Comparison of ENCODE assay signal across 34 mouse cellular contexts in the genomic region with DNA sequence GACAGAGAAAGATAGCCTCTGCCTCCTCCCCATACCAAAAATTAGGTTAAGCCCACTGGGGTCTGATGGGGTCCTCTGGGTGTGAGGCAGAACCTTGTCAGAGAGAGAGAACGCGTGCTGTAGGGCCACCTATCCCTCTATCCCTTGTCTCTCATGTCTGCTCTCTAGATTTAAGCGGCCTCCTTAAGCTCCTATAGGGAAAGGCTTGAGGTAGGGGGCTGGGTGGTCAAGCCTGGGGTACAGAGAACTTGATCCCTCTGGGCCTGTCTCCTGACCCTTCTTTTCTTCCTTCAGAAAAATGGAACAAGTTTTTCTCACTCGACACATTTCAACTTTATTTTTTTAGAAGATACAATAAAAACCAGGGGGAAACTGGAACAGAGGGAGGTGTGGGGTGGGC. TPM values are rescaled to one million over a fixed set of nuclear protein-coding genes. Genes with fewer than 3 reads are reported as not detected.
A peak's percentile ranks its signal among the peaks of the same experiment; 100 is the strongest.
DNase-seq lines count a peak whose midpoint lies in the region; ATAC-seq and TF ChIP-seq lines count a peak whose summit lies in the region.
"Had no signal": no experiment of that assay in that cellular context is flagged by ENCODE, and none has a peak within 500 bp of the region (broad histone marks: within the 10 kb centered on the region; RNA-seq: fewer than 3 reads in every experiment).

No protein-coding gene starts in this region.

- H3K9ac ChIP-seq in forebrain, embryonic 12.5 days, result 0 out of 2 replicates have a peak overlapping the region, but pooled peaks have one; percentile 12
- no peak overlapping the region for H3K9ac ChIP-seq in forebrain, embryonic 11.5 days (ENCODE audit: low read length)
- no peak overlapping the region for H3K9ac ChIP-seq in forebrain, embryonic 15.5 days (replicated peaks)
- no peak overlapping the region for H3K9ac ChIP-seq in hindbrain, postnatal 0 days (replicated peaks; ENCODE audit: low read length)
- H3K9ac ChIP-seq: limb, embryonic 13.5 days; liver, embryonic 12.5 days had no signal

- H3K4me1 ChIP-seq in forebrain, embryonic 12.5 days, result peaks cover 39% of the 10 kb centered on the region
- peaks cover 13% of the 10 kb centered on the region for H3K4me1 ChIP-seq in forebrain, embryonic 11.5 days (replicated peaks; ENCODE audit: control insufficient read depth, insufficient read depth, low read length)
- peaks cover 60% of the 10 kb centered on the region for H3K4me1 ChIP-seq in forebrain, embryonic 15.5 days
- peaks cover 12% of the 10 kb centered on the region for H3K4me1 ChIP-seq in hindbrain, postnatal 0 days (ENCODE audit: insufficient read depth, low read length)

- ATAC-seq in forebrain, embryonic 12.5 days (ENCODE audit: low FRiP score), result no peak
- no peak for ATAC-seq in forebrain, embryonic 11.5 days (replicated peaks; ENCODE audit: low FRiP score)
- ATAC-seq in forebrain, embryonic 15.5 days (replicated peaks), result no peak
- ATAC-seq in hindbrain, postnatal 0 days, result no peak
- ATAC-seq: intestine, embryonic 16.5 days; liver, embryonic 12.5 days; Patski had no signal

- no peak for DNase-seq in forebrain, embryonic 11.5 days (ENCODE audit: low spot score)
- no peak for DNase-seq in left cerebral cortex, adult 2 months (ENCODE audit: extremely low spot score in 1 of 2, low spot score in 2 of 2)
- no peak for DNase-seq in left cerebral cortex, postnatal 36 days (ENCODE audit: low spot score in 2 of 2)
- DNase-seq in hindbrain, postnatal 0 days (ENCODE audit: low spot score), result no peak
- DNase-seq in heart, adult 18-20 months, result no peak
- DNase-seq: adrenal gland, postnatal 36 days; B cell, adult 2 months; embryo, embryonic 11 days; gastrocnemius, postnatal 10 days; kidney, adult 9 months; kidney, postnatal 14 days; layer of hippocampus, postnatal 36 days; lung, adult 18-20 months; lung, postnatal 14 days; right cerebral cortex, postnatal 25 days had no signal

- H3K4me2 ChIP-seq in forebrain, embryonic 12.5 days, result no peak overlapping the region
- no peak overlapping the region for H3K4me2 ChIP-seq in forebrain, embryonic 11.5 days (ENCODE audit: low read depth, low read length, severe bottlenecking)
- H3K4me2 ChIP-seq in forebrain, embryonic 15.5 days (replicated peaks), result no peak overlapping the region
- no peak overlapping the region for H3K4me2 ChIP-seq in hindbrain, postnatal 0 days (ENCODE audit: low read depth, low read length)
- H3K4me2 ChIP-seq: heart, embryonic 11.5 days; limb, embryonic 13.5 days; liver, embryonic 12.5 days; midbrain, embryonic 11.5 days had no signal

- no peak for TF ChIP-seq CTCF in left cerebral cortex, adult 2 months (IDR thresholded peaks at IDR 0.05)
- TF ChIP-seq CTCF in hindbrain, postnatal 0 days (IDR thresholded peaks at IDR 0.05; ENCODE audit: low read depth), result no peak

- no peak overlapping the region for H3K4me3 ChIP-seq in forebrain, embryonic 12.5 days (replicated peaks)
- H3K4me3 ChIP-seq in forebrain, embryonic 11.5 days (ENCODE audit: low read depth, low read length), result no peak overlapping the region
- no peak overlapping the region for H3K4me3 ChIP-seq in left cerebral cortex, adult 2 months
- no peak overlapping the region for H3K4me3 ChIP-seq in forebrain, embryonic 15.5 days
- H3K4me3 ChIP-seq in hindbrain, postnatal 0 days (ENCODE audit: low read length), result no peak overlapping the region
- H3K4me3 ChIP-seq: limb, embryonic 13.5 days; liver, embryonic 12.5 days had no signal

- peaks cover 100% of the 10 kb centered on the region for H3K27me3 ChIP-seq in forebrain, embryonic 12.5 days
- H3K27me3 ChIP-seq in forebrain, embryonic 11.5 days (ENCODE audit: control insufficient read depth, insufficient read depth, low read length), result peaks cover 99% of the 10 kb centered on the region
- peaks cover 63% of the 10 kb centered on the region for H3K27me3 ChIP-seq in forebrain, embryonic 15.5 days
- H3K27me3 ChIP-seq in hindbrain, postnatal 0 days (ENCODE audit: insufficient read depth, low read length), result peaks cover 33% of the 10 kb centered on the region

- WGBS in forebrain, embryonic 12.5 days, result 77% methylated on average over 4 of the region's 4 CpGs
- 86% methylated on average over 4 of the region's 4 CpGs for WGBS in forebrain, embryonic 11.5 days
- WGBS in forebrain, embryonic 15.5 days, result 65% methylated on average over 4 of the region's 4 CpGs
- 67% methylated on average over 4 of the region's 4 CpGs for WGBS in hindbrain, postnatal 0 days

- intact Hi-C loops in left cerebral cortex, adult 2 months (cut with DNase I), result no loop called here
- intact Hi-C loops in left cerebral cortex, postnatal 36 days (cut with DNase I), result loop anchor here (10.0 kb wide), 1 partner anchor 212 kb away; a partner anchor contains a TSS

- no peaks in the 10 kb centered on the region for H3K36me3 ChIP-seq in forebrain, embryonic 12.5 days (replicated peaks)
- H3K36me3 ChIP-seq in forebrain, embryonic 11.5 days (ENCODE audit: control insufficient read depth, insufficient read depth, low read length), result no peaks in the 10 kb centered on the region
- H3K36me3 ChIP-seq in forebrain, embryonic 15.5 days, result no peaks in the 10 kb centered on the region
- no peaks in the 10 kb centered on the region for H3K36me3 ChIP-seq in hindbrain, postnatal 0 days (ENCODE audit: insufficient read depth, low read length)
- H3K36me3 ChIP-seq: G1E; limb, embryonic 13.5 days; liver, embryonic 12.5 days had no signal

- peak overlapping the region; percentile 64; the same call in 1 of the 2 replicates for H3K27ac ChIP-seq in forebrain, embryonic 12.5 days
- no peak overlapping the region for H3K27ac ChIP-seq in forebrain, embryonic 11.5 days (ENCODE audit: low read depth, low read length)
- H3K27ac ChIP-seq in left cerebral cortex, adult 2 months, result peak overlapping the region; percentile 94
- H3K27ac ChIP-seq in forebrain, embryonic 15.5 days (replicated peaks), result peak overlapping the region; percentile 95
- H3K27ac ChIP-seq in hindbrain, postnatal 0 days, result peak overlapping the region; percentile 79
- H3K27ac ChIP-seq: limb, embryonic 13.5 days; liver, embryonic 12.5 days had no signal

- H3K9me3 ChIP-seq in forebrain, embryonic 12.5 days, result no peaks in the 10 kb centered on the region
- no peaks in the 10 kb centered on the region for H3K9me3 ChIP-seq in forebrain, embryonic 11.5 days (ENCODE audit: control insufficient read depth, low read length)
- H3K9me3 ChIP-seq in forebrain, embryonic 15.5 days, result no peaks in the 10 kb centered on the region
- H3K9me3 ChIP-seq in hindbrain, postnatal 0 days (ENCODE audit: low read length), result no peaks in the 10 kb centered on the region
- H3K9me3 ChIP-seq: limb, embryonic 13.5 days; liver, embryonic 12.5 days had no signal

RNA-seq across cellular contexts. Expression of a gene that starts 3.4 kb away (rescaled TPM):
- polyA plus RNA-seq in forebrain, embryonic 12.5 days (2016; fragmentation: Nextera tagmentation; extraction: Ambion mirVana), result 19.9 and 20.5 TPM in 2 replicates
- polyA plus RNA-seq in forebrain, embryonic 11.5 days (2014; fragmentation: Nextera tagmentation; extraction: Ambion mirVana), result 3.8 and 5.8 TPM in 2 replicates
- total RNA-seq in left cerebral cortex, adult 2 months (2021), result 10 to 100 TPM; 70.2 to 76.3 TPM
- 10 to 100 TPM; 65.2 to 77.3 TPM for total RNA-seq in left cerebral cortex, postnatal 36 days (2021)
- polyA plus RNA-seq in forebrain, embryonic 15.5 days (2015; fragmentation: Nextera tagmentation; extraction: Ambion mirVana), result 142 and 148 TPM in 2 replicates
- total RNA-seq in hindbrain, postnatal 0 days (2014; rRNA removed), result 87.0 and 93.2 TPM in 2 replicates
- polyA plus RNA-seq in hindbrain, postnatal 0 days (2015; fragmentation: Nextera tagmentation; extraction: Ambion mirVana), result 30.7 and 34.3 TPM in 2 replicates
- not detected for total RNA-seq in heart, adult 18-20 months (2021)
- total RNA-seq: adrenal gland, adult 18-20 months; adrenal gland, postnatal 36 days; CH12.LX; gastrocnemius, postnatal 10 days; granulocyte monocyte progenitor cell, adult 5-6 weeks; hematopoietic stem cell, adult 5-6 weeks; megakaryocyte progenitor cell, adult 5-6 weeks had no signal
- polyA plus RNA-seq: G1E; heart, postnatal 0 days; limb, embryonic 13.5 days; liver, embryonic 12.5 days; Patski; spleen, adult 2 months; testis, adult 2 months; urinary bladder, adult 2 months had no signal

RNA-seq across cellular contexts. Expression of a gene that starts 15.4 kb away (rescaled TPM):
- polyA plus RNA-seq in forebrain, embryonic 12.5 days (2016; fragmentation: Nextera tagmentation; extraction: Ambion mirVana), result 3.0 and 3.1 TPM in 2 replicates
- 0.29 and 0.41 TPM in 2 replicates for polyA plus RNA-seq in forebrain, embryonic 11.5 days (2014; fragmentation: Nextera tagmentation; extraction: Ambion mirVana)
- 100 to 1,000 TPM; 146 to 208 TPM for total RNA-seq in left cerebral cortex, adult 2 months (2021)
- total RNA-seq in left cerebral cortex, postnatal 36 days (2021), result 100 to 1,000 TPM; 225 to 274 TPM
- polyA plus RNA-seq in forebrain, embryonic 15.5 days (2015; fragmentation: Nextera tagmentation; extraction: Ambion mirVana), result 49.6 and 60.4 TPM in 2 replicates
- total RNA-seq in hindbrain, postnatal 0 days (2014; rRNA removed), result 1.3 and 3.5 TPM in 2 replicates
- polyA plus RNA-seq in hindbrain, postnatal 0 days (2015; fragmentation: Nextera tagmentation; extraction: Ambion mirVana), result 18.0 and 19.1 TPM in 2 replicates
- 1 to 10 TPM; 4.3 to 5.1 TPM for total RNA-seq in heart, adult 18-20 months (2021)
- total RNA-seq: adrenal gland, postnatal 36 days; G1E; granulocyte monocyte progenitor cell, adult 5-6 weeks; megakaryocyte progenitor cell, adult 5-6 weeks had no signal
- polyA plus RNA-seq: G1E had no signal

RNA-seq across cellular contexts. Expression of a gene that starts 25.3 kb away (rescaled TPM):
- 42.0 and 42.5 TPM in 2 replicates for polyA plus RNA-seq in forebrain, embryonic 12.5 days (2016; fragmentation: Nextera tagmentation; extraction: Ambion mirVana)
- 38.1 and 39.9 TPM in 2 replicates for polyA plus RNA-seq in forebrain, embryonic 11.5 days (2014; fragmentation: Nextera tagmentation; extraction: Ambion mirVana)
- total RNA-seq in left cerebral cortex, adult 2 months (2021), result 10 to 100 TPM; 35.7 to 42.4 TPM
- total RNA-seq in left cerebral cortex, postnatal 36 days (2021), result 10 to 100 TPM; 35.9 to 39.3 TPM
- polyA plus RNA-seq in forebrain, embryonic 15.5 days (2015; fragmentation: Nextera tagmentation; extraction: Ambion mirVana), result 53.2 and 56.5 TPM in 2 replicates
- 44.0 and 52.4 TPM in 2 replicates for total RNA-seq in hindbrain, postnatal 0 days (2014; rRNA removed)
- 28.4 and 31.9 TPM in 2 replicates for polyA plus RNA-seq in hindbrain, postnatal 0 days (2015; fragmentation: Nextera tagmentation; extraction: Ambion mirVana)
- total RNA-seq in heart, adult 18-20 months (2021), result 10 to 100 TPM; 15.8 to 20.6 TPM

RNA-seq across cellular contexts. Expression of a gene that starts 50.8 kb away (rescaled TPM):
- polyA plus RNA-seq in forebrain, embryonic 12.5 days (2016; fragmentation: Nextera tagmentation; extraction: Ambion mirVana), result 0.20 and 0.36 TPM in 2 replicates
- polyA plus RNA-seq in forebrain, embryonic 11.5 days (2014; fragmentation: Nextera tagmentation; extraction: Ambion mirVana), result not detected in 2 replicates
- 1 to 10 TPM; 8.7 to 10.0 TPM for total RNA-seq in left cerebral cortex, adult 2 months (2021)
- 10 to 100 TPM; 11.8 to 14.4 TPM for total RNA-seq in left cerebral cortex, postnatal 36 days (2021)
- polyA plus RNA-seq in forebrain, embryonic 15.5 days (2015; fragmentation: Nextera tagmentation; extraction: Ambion mirVana), result 0.18 and 0.20 TPM in 2 replicates
- total RNA-seq in hindbrain, postnatal 0 days (2014; rRNA removed), result 0.26 and 4.4 TPM in 2 replicates
- not detected in 2 replicates for polyA plus RNA-seq in hindbrain, postnatal 0 days (2015; fragmentation: Nextera tagmentation; extraction: Ambion mirVana)
- 1,000 to 10,000 TPM; 1,636 to 2,096 TPM for total RNA-seq in heart, adult 18-20 months (2021)
- total RNA-seq: CH12.LX; G1E; granulocyte monocyte progenitor cell, adult 5-6 weeks; hematopoietic stem cell, adult 5-6 weeks; megakaryocyte progenitor cell, adult 5-6 weeks; midbrain, postnatal 0 days had no signal
- polyA plus RNA-seq: G1E; liver, embryonic 12.5 days; midbrain, embryonic 11.5 days; midbrain, postnatal 0 days; Patski; testis, adult 2 months had no signal

RNA-seq across cellular contexts. Expression of a gene that starts 53.4 kb away (rescaled TPM):
- 0.17 TPM in 1 of 2 replicates, not detected in the other for polyA plus RNA-seq in forebrain, embryonic 12.5 days (2016; fragmentation: Nextera tagmentation; extraction: Ambion mirVana)
- not detected in 2 replicates for polyA plus RNA-seq in forebrain, embryonic 11.5 days (2014; fragmentation: Nextera tagmentation; extraction: Ambion mirVana)
- under 1 TPM in 1 of 2 experiments, not detected in 1; 0.51 TPM for total RNA-seq in left cerebral cortex, adult 2 months (2021)
- under 1 TPM; 0.34 to 0.47 TPM for total RNA-seq in left cerebral cortex, postnatal 36 days (2021)
- polyA plus RNA-seq in forebrain, embryonic 15.5 days (2015; fragmentation: Nextera tagmentation; extraction: Ambion mirVana), result 0.42 and 0.70 TPM in 2 replicates
- total RNA-seq in hindbrain, postnatal 0 days (2014; rRNA removed), result 1.2 and 5.4 TPM in 2 replicates
- 5.4 and 5.5 TPM in 2 replicates for polyA plus RNA-seq in hindbrain, postnatal 0 days (2015; fragmentation: Nextera tagmentation; extraction: Ambion mirVana)
- total RNA-seq in heart, adult 18-20 months (2021), result under 1 TPM; 0.84 to 0.90 TPM
- total RNA-seq: CH12.LX; G1E; granulocyte monocyte progenitor cell, adult 5-6 weeks; hematopoietic stem cell, adult 5-6 weeks; layer of hippocampus, postnatal 36 days; megakaryocyte progenitor cell, adult 5-6 weeks had no signal
- polyA plus RNA-seq: G1E; heart, postnatal 0 days; liver, embryonic 12.5 days; midbrain, embryonic 11.5 days; Patski; spleen, adult 2 months; urinary bladder, adult 2 months had no signal

Comparison
In these comparisons a context has a peak if more than half of its experiments do, and no peak if none do; other contexts are left out.
1. RNA of a gene that starts 3.4 kb away (total RNA-seq): 87.0 to 93.2 TPM in hindbrain, postnatal 0 days, 65.2 to 77.3 TPM in left cerebral cortex, postnatal 36 days and 70.2 to 76.3 TPM in left cerebral cortex, adult 2 months; not detected in heart, adult 18-20 months; every median in the first group is over 10 times any median in the second.
2. RNA of a gene that starts 15.4 kb away (total RNA-seq): 225 to 274 TPM in left cerebral cortex, postnatal 36 days and 146 to 208 TPM in left cerebral cortex, adult 2 months; 4.3 to 5.1 TPM in heart, adult 18-20 months and 1.3 to 3.5 TPM in hindbrain, postnatal 0 days; every median in the first group is over 10 times any median in the second.